Mouse (Mus musculus) neural tube, embryonic 13.5 days (tissue): ENCODE results near the gene C2cd2l. TPM values are rescaled to one million over a fixed set of nuclear protein-coding genes. Genes with fewer than 3 reads are reported as not detected.
A peak's percentile ranks its signal among the peaks of the same experiment; 100 is the strongest.
"Not testable (repeated sequence)": the region's sequence is repeated elsewhere in the genome, so short reads cannot be mapped to it uniquely, and the experiment has no call there.

Source experiments
- ATAC-seq: fragments of 200-750 bp; cut with Nextera tagmentation; 2 replicates; pipeline ENCODE4 v1.8.0; 2017; ENCODE audit warnings: low read depth, mild to moderate bottlenecking, moderate TSS enrichment, moderate library complexity
- H3K27ac ChIP-seq: fragments of 300-500 bp; sonication (generic); replicated peaks from 2 replicates; pipeline ENCODE4 v1.5.1; 2015; ENCODE audit warnings: moderate library complexity, mild to moderate bottlenecking, inconsistent platforms
- H3K27me3 ChIP-seq: fragments of 300-500 bp; sonication (generic); 2 replicates; pipeline ENCODE4 v1.6.1; 2015; ENCODE audit warnings: mild to moderate bottlenecking, inconsistent platforms
- H3K36me3 ChIP-seq: fragments of 300-500 bp; sonication (generic); 2 replicates; pipeline ENCODE4 v1.6.1; 2015; ENCODE audit warnings: mild to moderate bottlenecking, inconsistent platforms
- H3K4me1 ChIP-seq: fragments of 300-500 bp; sonication (generic); replicated peaks from 2 replicates; pipeline ENCODE4 v1.6.1; 2015; ENCODE audit warnings: inconsistent platforms
- H3K4me2 ChIP-seq: fragments of 300-500 bp; sonication (generic); 2 replicates; pipeline ENCODE4 v1.6.1; 2015; ENCODE audit warnings: inconsistent platforms, mild to moderate bottlenecking, moderate library complexity
- H3K4me3 ChIP-seq: fragments of 300-500 bp; sonication (generic); 2 replicates; pipeline ENCODE4 v1.5.1; 2015; ENCODE audit warnings: mild to moderate bottlenecking, inconsistent platforms
- H3K9ac ChIP-seq: fragments of 300-500 bp; sonication (generic); 2 replicates; pipeline ENCODE4 v1.6.1; 2015; ENCODE audit warnings: moderate library complexity, mild to moderate bottlenecking, inconsistent platforms
- H3K9me3 ChIP-seq: fragments of 300-500 bp; sonication (generic); 2 replicates; pipeline ENCODE4 v1.6.1; 2016; ENCODE audit warnings: inconsistent platforms
- WGBS: fragments of 180-500 bp; shearing (Covaris S2); methylation state at CpG from one replicate; pipeline ENCODE4 v1.1.7; 2015; 5-methylcytosine and 5-hydroxymethylcytosine counted together
- polyA plus RNA-seq: library from polyadenylated mRNA; unstranded; fragments of >200 nt; fragmentation: Nextera tagmentation; extraction: Ambion mirVana; gene quantifications from 2 replicates; pipeline ENCODE4 v1.2.1, GENCODE M21; 2015

The C2cd2l gene
- polyA plus RNA-seq, 1 experiment from 2014 or later = 28.7 TPM

DNA sequence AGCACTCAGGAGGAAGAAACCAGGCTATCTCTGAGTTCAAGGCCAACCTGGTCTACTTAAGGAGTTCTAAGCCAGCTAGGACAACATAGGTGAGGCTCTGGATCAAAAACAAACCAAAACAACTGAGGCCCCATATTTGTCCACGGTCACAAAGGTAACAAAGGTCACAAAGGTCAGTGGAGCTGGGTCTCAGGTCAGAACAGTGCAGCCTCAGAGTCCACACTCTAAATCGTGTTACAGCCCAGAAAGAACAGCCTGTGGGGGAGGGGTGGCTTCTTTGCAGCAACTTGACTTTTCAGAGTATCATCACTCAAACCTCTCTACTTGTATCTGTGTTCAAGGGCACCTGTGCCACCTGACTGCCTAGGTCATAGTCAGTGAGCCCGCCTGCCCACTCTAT is 10.3 kb downstream of the C2cd2l start:
- 65% methylated on average over 3 of the region's 3 CpGs for WGBS
- no peak for ATAC-seq
- Histone ChIP-seq H3K27ac (no peak overlapping the region), H3K27me3 (no peaks in the 10 kb centered on the region), H3K4me3 (no peak overlapping the region), H3K36me3 (peaks cover 42% of the 10 kb centered on the region), H3K4me1 (peaks cover 18% of the 10 kb centered on the region), H3K4me2 (no peak overlapping the region), H3K9me3 (no peaks in the 10 kb centered on the region), H3K9ac (no peak overlapping the region)

DNA sequence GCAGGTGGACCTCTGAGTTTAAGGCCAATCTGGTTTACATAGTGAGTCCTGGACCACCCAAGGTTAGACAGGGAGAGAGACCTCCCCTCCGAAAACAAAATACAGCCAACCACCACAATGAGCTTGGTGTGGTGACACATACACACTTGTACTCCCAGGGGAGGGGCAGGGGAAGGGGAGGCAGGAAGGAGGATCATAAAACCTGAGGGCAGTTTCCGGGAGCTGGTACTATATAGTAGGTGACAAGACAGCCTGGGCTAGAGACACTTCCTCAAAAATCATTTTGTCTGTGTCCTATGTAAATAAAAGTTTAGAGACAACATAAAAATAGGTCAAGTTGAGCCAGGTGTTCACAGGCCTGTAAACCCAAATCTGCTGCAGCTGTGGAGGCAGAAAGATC is 12.8 kb downstream of the C2cd2l start:
- no peaks in the 10 kb centered on the region for H3K27me3 ChIP-seq
- H3K4me3 ChIP-seq = no peak overlapping the region
- no peak for ATAC-seq
- no peak overlapping the region for H3K4me2 ChIP-seq
- H3K4me1 ChIP-seq = peaks cover 30% of the 10 kb centered on the region
- H3K9me3 ChIP-seq = no peaks in the 10 kb centered on the region
- H3K27ac ChIP-seq = no peak overlapping the region
- H3K36me3 ChIP-seq = peaks cover 25% of the 10 kb centered on the region
- H3K9ac ChIP-seq = no peak overlapping the region
- 79% methylated on average over 2 of the region's 2 CpGs for WGBS

DNA sequence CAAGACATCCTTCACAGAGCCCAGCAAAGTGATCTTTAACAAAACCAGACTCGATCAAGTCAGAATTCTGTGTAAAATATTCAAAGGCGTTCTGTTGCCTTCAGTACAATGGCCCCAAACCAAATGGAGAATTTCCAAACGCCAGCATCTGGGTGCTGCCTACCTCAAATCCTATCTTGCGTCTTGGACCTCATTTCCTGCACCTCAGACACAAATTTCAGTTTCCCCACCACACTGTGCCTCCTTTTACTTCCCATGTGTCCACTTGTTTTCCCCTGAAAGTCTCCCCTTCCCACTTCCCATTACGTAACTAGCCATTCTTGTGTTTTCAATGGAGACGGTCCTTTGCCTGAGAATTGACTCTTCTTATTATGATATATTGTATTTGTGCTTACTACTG is 13.6 kb downstream of the C2cd2l start:
- 88% methylated on average over 6 of the region's 6 CpGs for WGBS

DNA sequence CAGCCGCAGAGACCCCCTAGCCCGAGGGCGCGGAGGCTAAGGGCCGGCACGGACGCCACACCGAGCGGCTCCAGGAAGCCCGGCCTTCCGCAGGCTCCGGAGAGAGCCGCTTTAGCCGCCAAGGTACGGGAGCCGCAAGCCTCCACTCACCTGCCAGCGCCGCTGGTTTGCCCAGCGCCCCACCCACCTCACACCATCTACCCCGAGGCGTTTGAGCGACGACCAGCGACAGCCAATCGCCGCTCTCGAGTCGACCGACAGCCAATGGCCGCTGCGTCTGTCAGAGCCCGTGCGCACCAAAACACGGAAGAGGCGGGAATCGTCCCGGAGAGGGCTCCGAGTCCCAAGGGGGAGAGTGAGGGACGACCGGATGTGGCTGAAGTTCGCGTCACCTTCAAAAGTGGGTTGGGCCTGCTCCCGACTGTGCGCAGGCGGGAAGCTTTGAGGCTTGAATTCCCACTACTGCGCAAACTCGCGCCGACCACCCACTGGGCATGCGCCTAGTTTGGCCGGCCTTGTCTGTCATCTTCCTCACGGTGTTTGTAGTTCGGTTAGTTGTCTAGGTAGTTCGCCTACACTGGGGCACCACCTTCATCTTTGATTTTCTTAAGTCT is 14.5 kb downstream of the C2cd2l start, which contains the start of gene Hinfp:
Gene Hinfp, minus strand, starts transcription at position 206 of the 614 bp plus-strand sequence.
- Histone ChIP-seq H3K4me2 (peak within 1 kb of the TSS; percentile 79), H3K4me3 (peak within 1 kb of the TSS; percentile 98), H3K4me1 (peaks cover 16% of the 10 kb centered on the region), H3K9me3 (no peaks in the 10 kb centered on the region), H3K27me3 (no peaks in the 10 kb centered on the region), H3K27ac (peak within 1 kb of the TSS; percentile 84), H3K9ac (peak within 1 kb of the TSS; percentile 94), H3K36me3 (peaks cover 29% of the 10 kb centered on the region)
- peak; percentile 99 for ATAC-seq
- WGBS = under 1% methylated on average over 54 of the region's 54 CpGs

More for the DNA sequence above, 13.6 kb downstream of the C2cd2l start:
- no peak overlapping the region for H3K9ac ChIP-seq
- H3K27me3 ChIP-seq = no peaks in the 10 kb centered on the region
- H3K4me2 ChIP-seq = no peak overlapping the region
- peaks cover 29% of the 10 kb centered on the region for H3K36me3 ChIP-seq
- no peak overlapping the region for H3K4me3 ChIP-seq
- no peaks in the 10 kb centered on the region for H3K9me3 ChIP-seq
- H3K27ac ChIP-seq = no peak overlapping the region
- H3K4me1 ChIP-seq = peaks cover 25% of the 10 kb centered on the region
- no peak for ATAC-seq

DNA sequence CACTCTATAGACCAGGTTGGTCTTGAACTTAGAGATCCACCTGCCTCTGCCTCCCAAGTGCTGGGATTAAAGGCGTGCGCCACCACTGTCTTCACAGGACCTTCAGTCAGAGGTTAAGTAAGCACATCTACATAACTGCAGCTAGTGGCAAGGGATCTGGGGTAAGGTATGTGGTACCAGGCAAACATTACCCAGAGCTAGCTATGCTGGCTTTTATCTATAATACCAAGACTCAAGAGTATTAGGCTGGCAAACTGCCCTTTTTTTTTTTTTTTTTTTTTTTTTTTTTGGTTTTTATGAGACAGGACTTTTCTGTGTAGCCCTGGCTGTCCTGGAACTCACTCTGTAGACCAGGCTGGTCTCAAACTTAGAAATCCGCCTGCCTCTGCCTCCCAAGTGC is 20.1 kb downstream of the C2cd2l start:
- H3K4me3 ChIP-seq = not testable (repeated sequence)
- WGBS = 97% methylated on average over 3 of the region's 3 CpGs

DNA sequence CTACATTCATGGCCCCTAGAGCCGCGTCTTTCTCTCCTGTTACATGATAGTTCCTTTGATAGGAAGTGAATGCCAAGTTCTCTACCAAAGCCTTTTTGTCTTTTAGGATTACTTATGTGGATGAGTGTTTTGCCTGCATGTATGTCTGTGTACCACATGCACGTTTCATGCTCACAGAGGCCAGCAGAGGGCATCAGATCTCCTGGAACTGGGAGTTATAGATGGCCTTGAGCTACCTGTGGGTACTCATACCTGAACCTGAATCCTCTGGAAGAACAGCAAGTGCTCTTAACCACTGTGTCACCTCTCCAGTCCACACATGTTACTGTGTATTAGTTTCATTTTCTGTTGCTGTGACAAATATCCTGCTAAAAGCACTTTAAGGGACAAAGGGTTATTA is 27.6 kb downstream of the C2cd2l start:
- H3K9ac ChIP-seq = no peak overlapping the region
- peaks cover 68% of the 10 kb centered on the region for H3K36me3 ChIP-seq
- no peak for ATAC-seq
- H3K4me1 ChIP-seq = peaks cover 13% of the 10 kb centered on the region
- WGBS = 77% methylated on average over 3 of the region's 3 CpGs
- H3K27me3 ChIP-seq = 0 out of 2 replicates have a peak, but pooled peaks cover 4% of the 10 kb centered on the region
- no peak overlapping the region for H3K4me2 ChIP-seq
- H3K27ac ChIP-seq = no peak overlapping the region
- H3K9me3 ChIP-seq = no peaks in the 10 kb centered on the region
- no peak overlapping the region for H3K4me3 ChIP-seq

More for the DNA sequence above, 20.1 kb downstream of the C2cd2l start:
- H3K27me3 ChIP-seq, H3K27ac ChIP-seq, H3K4me2 ChIP-seq, H3K9me3 ChIP-seq, H3K9ac ChIP-seq, ATAC-seq: not testable (repeated sequence)
- H3K4me1 ChIP-seq = peaks cover 15% of the 10 kb centered on the region
- H3K36me3 ChIP-seq = peaks cover 78% of the 10 kb centered on the region

DNA sequence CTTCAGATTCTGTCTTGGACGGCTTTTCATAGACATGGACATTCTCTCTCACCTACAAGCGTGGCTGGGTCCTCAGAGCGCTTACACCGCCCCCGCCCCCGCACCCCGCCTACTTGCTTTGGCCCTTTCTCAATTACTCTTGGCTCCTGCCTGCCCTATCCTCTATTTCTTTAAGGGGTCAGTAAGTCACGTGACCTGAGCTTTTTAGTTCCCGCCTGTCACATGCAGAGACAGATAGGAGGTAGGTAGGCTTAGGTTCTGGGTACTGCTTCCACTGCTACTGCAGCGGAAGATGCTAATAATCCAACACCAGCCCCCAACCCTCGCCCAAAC is 31.2 kb downstream of the C2cd2l start:
- H3K27ac ChIP-seq = peak overlapping the region; percentile 84
- ATAC-seq = no peak

DNA sequence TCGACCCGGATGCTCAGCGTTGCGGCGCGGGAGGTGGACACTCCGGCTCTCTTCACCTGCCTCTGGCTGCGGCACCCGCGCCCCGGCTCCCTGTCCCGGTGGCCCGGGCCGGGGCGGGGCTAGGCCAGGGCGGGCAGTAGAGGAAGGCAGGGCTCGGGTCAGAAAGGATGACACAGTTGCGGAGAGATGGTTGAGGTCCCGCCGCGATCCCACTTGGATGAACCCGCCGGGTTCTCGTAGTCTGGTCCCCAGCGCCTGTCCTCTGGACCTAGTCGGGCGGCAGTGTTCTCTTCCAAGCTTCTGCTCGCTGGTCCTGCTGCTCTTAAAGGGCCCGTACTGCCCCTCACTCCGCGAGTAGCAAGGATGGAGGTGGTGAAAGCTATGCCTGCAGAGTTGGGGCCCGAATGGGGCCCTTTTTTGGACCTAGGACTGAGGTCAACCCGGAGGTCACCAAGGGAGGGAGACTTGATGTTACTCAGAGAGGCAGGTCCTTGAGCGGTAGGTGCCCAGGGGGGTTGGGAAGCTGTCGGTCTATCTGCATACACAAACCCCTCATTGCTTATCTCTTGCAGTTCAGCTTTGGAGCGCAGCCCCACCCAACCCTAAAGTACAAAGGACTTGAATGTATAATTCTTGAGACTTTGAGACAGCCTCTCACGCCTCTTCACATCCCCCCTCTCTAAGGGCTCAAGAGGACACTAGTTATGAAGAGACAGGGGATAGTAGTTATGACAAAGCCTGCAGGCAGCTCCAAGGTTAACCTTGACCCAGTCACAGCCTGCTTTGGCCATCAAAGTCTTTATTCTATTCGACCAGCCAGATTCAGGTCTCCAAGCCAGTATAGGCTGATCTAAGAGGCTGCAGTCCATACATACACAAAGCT is 31.8 kb downstream of the C2cd2l start, which contains the start of gene Abcg4:
Gene Abcg4, minus strand, starts transcription at position 540 of the 883 bp plus-strand sequence.
- Histone ChIP-seq H3K9ac (peak within 1 kb of the TSS; percentile 93), H3K4me2 (peak within 1 kb of the TSS; percentile 94), H3K36me3 (peaks cover 29% of the 10 kb centered on the region), H3K4me3 (peak within 1 kb of the TSS; percentile 90), H3K27ac (peak within 1 kb of the TSS; percentile 84), H3K9me3 (no peaks in the 10 kb centered on the region), H3K27me3 (0 out of 2 replicates have a peak, but pooled peaks cover 4% of the 10 kb centered on the region), H3K4me1 (peaks cover 32% of the 10 kb centered on the region)
- WGBS = under 1% methylated on average over 38 of the region's 38 CpGs
- peak; percentile 82 for ATAC-seq

More for the DNA sequence above, 31.2 kb downstream of the C2cd2l start:
- Histone ChIP-seq H3K4me2 (peak overlapping the region; percentile 94), H3K9me3 (no peaks in the 10 kb centered on the region), H3K9ac (peak overlapping the region; percentile 93), H3K36me3 (peaks cover 35% of the 10 kb centered on the region), H3K4me3 (peak overlapping the region; percentile 90), H3K27me3 (0 out of 2 replicates have a peak, but pooled peaks cover 4% of the 10 kb centered on the region), H3K4me1 (peaks cover 32% of the 10 kb centered on the region)
- 4% methylated on average over 11 of the region's 11 CpGs for WGBS

DNA sequence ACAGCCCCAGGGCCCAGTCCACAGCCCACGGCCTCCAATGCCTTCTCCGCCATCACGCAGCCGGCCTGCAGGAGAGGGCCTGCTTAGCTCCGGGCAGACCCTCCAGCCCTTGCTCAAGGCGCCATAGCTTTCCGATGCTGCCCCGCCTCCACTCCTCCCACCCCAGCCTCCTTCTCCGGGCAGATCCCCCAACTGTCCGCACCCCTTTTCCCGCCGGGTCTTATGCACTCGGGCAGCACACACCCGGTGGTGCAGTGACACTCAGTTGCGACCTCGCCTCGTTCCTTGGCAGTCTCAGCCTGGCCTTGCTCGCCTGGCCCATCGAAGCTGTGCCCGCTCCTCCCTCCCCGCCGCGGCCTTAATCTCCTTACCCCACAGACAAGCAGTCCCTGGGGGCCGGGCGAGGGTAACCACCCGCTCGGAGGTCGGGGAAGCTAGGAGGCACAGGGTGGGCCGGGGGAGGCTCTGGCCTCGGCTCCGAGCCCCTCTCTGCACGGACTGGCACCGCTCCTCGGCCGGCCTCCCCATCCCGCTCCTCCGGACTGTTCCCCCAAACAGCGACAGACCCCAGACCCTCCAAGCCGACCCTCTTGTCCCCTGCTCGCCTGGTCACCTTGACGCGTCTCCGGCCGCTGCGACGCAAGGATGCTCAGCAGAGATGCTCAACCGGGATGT is 32.5 kb downstream of the C2cd2l start:
- Histone ChIP-seq H3K4me3 (peak overlapping the region; percentile 90), H3K4me2 (peak overlapping the region; percentile 94), H3K27ac (peak overlapping the region; percentile 84), H3K36me3 (peaks cover 21% of the 10 kb centered on the region), H3K9me3 (no peaks in the 10 kb centered on the region), H3K27me3 (0 out of 2 replicates have a peak, but pooled peaks cover 4% of the 10 kb centered on the region), H3K4me1 (peaks cover 32% of the 10 kb centered on the region), H3K9ac (peak overlapping the region; percentile 93)
- under 1% methylated on average over 47 of the region's 47 CpGs for WGBS
- ATAC-seq = peak; percentile 59

DNA sequence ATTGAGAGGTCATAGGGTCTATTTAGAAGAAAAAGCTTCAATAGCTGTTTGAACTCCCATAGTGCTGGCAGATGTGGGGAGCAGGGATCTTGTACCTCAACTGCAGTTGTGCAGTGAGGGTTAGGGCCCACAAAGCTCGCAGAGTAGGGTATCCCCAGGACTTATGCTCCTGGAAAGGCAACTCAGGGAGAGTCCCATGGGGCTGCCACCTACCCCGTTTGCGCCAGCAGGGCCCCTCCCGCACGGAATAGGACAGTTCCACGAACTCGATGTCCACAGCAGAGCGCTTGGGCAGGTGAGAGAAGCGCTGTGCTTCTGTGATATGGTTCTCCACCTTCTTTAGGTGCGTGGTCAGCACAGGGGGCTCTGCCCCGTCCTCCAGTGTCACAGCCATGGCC is 33.1 kb downstream of the C2cd2l start:
- no peaks in the 10 kb centered on the region for H3K9me3 ChIP-seq
- peak; percentile 5; the same call in 1 of the 2 replicates for ATAC-seq
- peaks cover 32% of the 10 kb centered on the region for H3K4me1 ChIP-seq
- H3K36me3 ChIP-seq = peaks cover 18% of the 10 kb centered on the region
- peak overlapping the region; percentile 84 for H3K27ac ChIP-seq
- H3K4me3 ChIP-seq = peak overlapping the region; percentile 90
- H3K9ac ChIP-seq = peak overlapping the region; percentile 93
- H3K27me3 ChIP-seq = 0 out of 2 replicates have a peak, but pooled peaks cover 4% of the 10 kb centered on the region
- H3K4me2 ChIP-seq = peak overlapping the region; percentile 94
- 5% methylated on average over 11 of the region's 11 CpGs for WGBS

DNA sequence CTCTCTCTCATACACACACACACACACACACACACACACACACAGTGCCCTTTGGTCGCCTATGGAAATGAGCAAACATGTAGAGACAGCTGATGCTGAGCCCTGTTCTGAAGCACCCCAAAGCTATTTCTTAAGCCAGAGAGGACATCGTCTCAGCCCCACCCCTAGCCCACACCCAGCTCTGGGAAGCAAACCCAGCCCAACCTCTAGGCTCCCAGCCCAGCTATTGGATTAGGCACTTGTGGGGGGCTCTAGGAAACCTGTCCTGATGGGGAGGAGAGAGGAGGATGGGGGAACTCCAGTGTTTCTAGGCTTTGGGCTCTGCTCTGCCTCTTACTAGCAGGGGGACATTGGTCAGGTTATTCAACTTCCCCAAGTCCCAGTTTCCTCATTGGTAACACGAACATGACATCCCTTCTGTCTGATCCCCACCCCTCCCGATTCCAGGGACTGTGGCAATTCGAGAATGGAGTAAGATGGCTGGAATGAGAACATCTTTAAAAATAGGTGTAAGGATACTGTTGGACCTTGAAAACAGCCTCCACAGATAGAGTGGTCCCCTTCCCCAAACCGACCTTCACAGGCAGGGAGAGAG is 33.7 kb downstream of the C2cd2l start:
- Histone ChIP-seq H3K27ac (no peak overlapping the region), H3K27me3 (0 out of 2 replicates have a peak, but pooled peaks cover 4% of the 10 kb centered on the region), H3K9me3 (no peaks in the 10 kb centered on the region), H3K4me1 (peaks cover 32% of the 10 kb centered on the region), H3K4me3 (peak overlapping the region; percentile 90), H3K9ac (peak overlapping the region; percentile 93), H3K4me2 (peak overlapping the region; percentile 94), H3K36me3 (peaks cover 18% of the 10 kb centered on the region)
- 19% methylated on average over 6 of the region's 6 CpGs for WGBS
- ATAC-seq = no peak
